Mouse (Mus musculus): ENCODE measurements at regions not wholly inside any gene's neighbourhood (a gene's known extent, or its start where the extent isn't known, plus 50 kb on each side); places are given as distances from the start of the nearest gene placed in this dataset.

- ATAC-seq (ENCODE audit: low read depth) = no peak
- Histone ChIP-seq H3K27ac (ENCODE audit: low read length) (no peak overlapping the region), H3K4me1 (ENCODE audit: control insufficient read depth, low read depth, low read length) (no peaks in the 10 kb centered on the region), H3K4me3 (ENCODE audit: low read depth, low read length) (no peak overlapping the region), H3K9me3 (replicated peaks; ENCODE audit: control insufficient read depth, low read length) (no peaks in the 10 kb centered on the region), H3K36me3 (ENCODE audit: control insufficient read depth, insufficient read depth) (no peaks in the 10 kb centered on the region), H3K27me3 (ENCODE audit: control insufficient read depth, insufficient read depth, low read depth, low read length) (no peaks in the 10 kb centered on the region), H3K4me2 (ENCODE audit: low read depth, low read length) (no peak overlapping the region), H3K9ac (ENCODE audit: low read depth, low read length) (no peak overlapping the region)
- 72% methylated on average over 3 of the region's 3 CpGs for WGBS (ENCODE audit: insufficient replicate concordance)
These were observed 182.4 kb downstream of the Tpra1 start for GRCm38 (mm10) chr6:89084437-89084836.

- WGBS (ENCODE audit: insufficient replicate concordance) = 65% methylated on average over 6 of the region's 6 CpGs
- Histone ChIP-seq H3K4me3 (ENCODE audit: low read depth, low read length) (no peak overlapping the region), H3K27ac (ENCODE audit: low read length) (no peak overlapping the region), H3K4me1 (ENCODE audit: control insufficient read depth, low read depth, low read length) (no peaks in the 10 kb centered on the region), H3K27me3 (ENCODE audit: control insufficient read depth, insufficient read depth, low read depth, low read length) (no peaks in the 10 kb centered on the region), H3K36me3 (ENCODE audit: control insufficient read depth, insufficient read depth) (no peaks in the 10 kb centered on the region), H3K9me3 (replicated peaks; ENCODE audit: control insufficient read depth, low read length) (no peaks in the 10 kb centered on the region), H3K9ac (ENCODE audit: low read depth, low read length) (no peak overlapping the region), H3K4me2 (ENCODE audit: low read depth, low read length) (no peak overlapping the region)
- ATAC-seq (ENCODE audit: low read depth) = no peak
These were observed 183.1 kb downstream of the Tpra1 start for GRCm38 (mm10) chr6:89085151-89085550.

GRCm38 (mm10) chr6:89087620-89088019 lies 185.6 kb downstream of the Tpra1 start:
- no peak for ATAC-seq (ENCODE audit: low read depth)
- H3K27ac ChIP-seq (ENCODE audit: low read length) = no peak overlapping the region
- H3K27me3 ChIP-seq (ENCODE audit: control insufficient read depth, insufficient read depth, low read depth, low read length) = no peaks in the 10 kb centered on the region
- H3K9me3 ChIP-seq (replicated peaks; ENCODE audit: control insufficient read depth, low read length) = no peaks in the 10 kb centered on the region
- H3K4me3 ChIP-seq (ENCODE audit: low read depth, low read length) = no peak overlapping the region
- WGBS (ENCODE audit: insufficient replicate concordance) = 47% methylated on average over 4 of the region's 4 CpGs
- H3K36me3 ChIP-seq (ENCODE audit: control insufficient read depth, insufficient read depth) = no peaks in the 10 kb centered on the region
- no peak overlapping the region for H3K9ac ChIP-seq (ENCODE audit: low read depth, low read length)
- H3K4me1 ChIP-seq (ENCODE audit: control insufficient read depth, low read depth, low read length) = no peaks in the 10 kb centered on the region
- no peak overlapping the region for H3K4me2 ChIP-seq (ENCODE audit: low read depth, low read length)

- no peaks in the 10 kb centered on the region for H3K27me3 ChIP-seq (ENCODE audit: control insufficient read depth, insufficient read depth, low read depth, low read length)
- no peak overlapping the region for H3K27ac ChIP-seq (ENCODE audit: low read length)
- no peak for ATAC-seq (ENCODE audit: low read depth)
- H3K4me1 ChIP-seq (ENCODE audit: control insufficient read depth, low read depth, low read length) = no peaks in the 10 kb centered on the region
- no peaks in the 10 kb centered on the region for H3K9me3 ChIP-seq (replicated peaks; ENCODE audit: control insufficient read depth, low read length)
- WGBS (ENCODE audit: insufficient replicate concordance) = 68% methylated on average over 5 of the region's 5 CpGs
- H3K36me3 ChIP-seq (ENCODE audit: control insufficient read depth, insufficient read depth) = no peaks in the 10 kb centered on the region
- no peak overlapping the region for H3K4me3 ChIP-seq (ENCODE audit: low read depth, low read length)
- H3K9ac ChIP-seq (ENCODE audit: low read depth, low read length) = no peak overlapping the region
- H3K4me2 ChIP-seq (ENCODE audit: low read depth, low read length) = no peak overlapping the region
These were observed 188.0 kb downstream of the Tpra1 start for GRCm38 (mm10) chr6:89090096-89090495.

- Histone ChIP-seq H3K9ac (ENCODE audit: low read depth, low read length) (no peak overlapping the region), H3K36me3 (ENCODE audit: control insufficient read depth, insufficient read depth) (no peaks in the 10 kb centered on the region), H3K4me1 (ENCODE audit: control insufficient read depth, low read depth, low read length) (no peaks in the 10 kb centered on the region), H3K4me2 (ENCODE audit: low read depth, low read length) (no peak overlapping the region), H3K9me3 (replicated peaks; ENCODE audit: control insufficient read depth, low read length) (no peaks in the 10 kb centered on the region), H3K27me3 (ENCODE audit: control insufficient read depth, insufficient read depth, low read depth, low read length) (no peaks in the 10 kb centered on the region), H3K4me3 (ENCODE audit: low read depth, low read length) (no peak overlapping the region), H3K27ac (ENCODE audit: low read length) (no peak overlapping the region)
- WGBS (ENCODE audit: insufficient replicate concordance) = 80% methylated on average over 14 of the region's 14 CpGs
- ATAC-seq (ENCODE audit: low read depth) = no peak
These were observed 193.9 kb downstream of the Tpra1 start for GRCm38 (mm10) chr6:89095911-89096310.

- H3K9ac ChIP-seq (ENCODE audit: low read depth, low read length) = no peak overlapping the region
- no peaks in the 10 kb centered on the region for H3K4me1 ChIP-seq (ENCODE audit: control insufficient read depth, low read depth, low read length)
- no peak for ATAC-seq (ENCODE audit: low read depth)
- H3K4me3 ChIP-seq (ENCODE audit: low read depth, low read length) = no peak overlapping the region
- H3K27me3 ChIP-seq (ENCODE audit: control insufficient read depth, insufficient read depth, low read depth, low read length) = no peaks in the 10 kb centered on the region
- 69% methylated on average over 8 of the region's 8 CpGs for WGBS (ENCODE audit: insufficient replicate concordance)
- H3K36me3 ChIP-seq (ENCODE audit: control insufficient read depth, insufficient read depth) = no peaks in the 10 kb centered on the region
- H3K4me2 ChIP-seq (ENCODE audit: low read depth, low read length) = no peak overlapping the region
- H3K9me3 ChIP-seq (replicated peaks; ENCODE audit: control insufficient read depth, low read length) = no peaks in the 10 kb centered on the region
- H3K27ac ChIP-seq (ENCODE audit: low read length) = no peak overlapping the region
These were observed 195.5 kb downstream of the Tpra1 start for GRCm38 (mm10) chr6:89097531-89097930.

- no peaks in the 10 kb centered on the region for H3K4me1 ChIP-seq (ENCODE audit: control insufficient read depth, low read depth, low read length)
- WGBS (ENCODE audit: insufficient replicate concordance) = 19% methylated on average over 1 of the region's 1 CpGs
- no peaks in the 10 kb centered on the region for H3K27me3 ChIP-seq (ENCODE audit: control insufficient read depth, insufficient read depth, low read depth, low read length)
- no peak overlapping the region for H3K27ac ChIP-seq (ENCODE audit: low read length)
- H3K9ac ChIP-seq (ENCODE audit: low read depth, low read length) = no peak overlapping the region
- ATAC-seq (ENCODE audit: low read depth) = no peak
- H3K9me3 ChIP-seq (replicated peaks; ENCODE audit: control insufficient read depth, low read length) = no peaks in the 10 kb centered on the region
- H3K4me3 ChIP-seq (ENCODE audit: low read depth, low read length) = no peak overlapping the region
- no peaks in the 10 kb centered on the region for H3K36me3 ChIP-seq (ENCODE audit: control insufficient read depth, insufficient read depth)
- H3K4me2 ChIP-seq (ENCODE audit: low read depth, low read length) = no peak overlapping the region
These were observed 217.2 kb downstream of the Tpra1 start for GRCm38 (mm10) chr6:89119241-89119640.

- Histone ChIP-seq H3K9me3 (replicated peaks; ENCODE audit: control insufficient read depth, low read length) (no peaks in the 10 kb centered on the region), H3K9ac (ENCODE audit: low read depth, low read length) (no peak overlapping the region), H3K36me3 (ENCODE audit: control insufficient read depth, insufficient read depth) (no peaks in the 10 kb centered on the region), H3K4me2 (ENCODE audit: low read depth, low read length) (no peak overlapping the region), H3K4me1 (ENCODE audit: control insufficient read depth, low read depth, low read length) (no peaks in the 10 kb centered on the region), H3K27ac (ENCODE audit: low read length) (no peak overlapping the region), H3K27me3 (ENCODE audit: control insufficient read depth, insufficient read depth, low read depth, low read length) (no peaks in the 10 kb centered on the region), H3K4me3 (ENCODE audit: low read depth, low read length) (no peak overlapping the region)
- whole genome bisulfite sequencing (ENCODE audit: insufficient replicate concordance) = 48% methylated on average over 4 of the region's 4 CpGs
- ATAC-seq (ENCODE audit: low read depth) = no peak
These were observed 219.1 kb downstream of the Tpra1 start for GRCm38 (mm10) chr6:89121023-89121745.

GRCm38 (mm10) chr6:89121746-89122070 lies 219.7 kb downstream of the Tpra1 start:
- H3K4me1 ChIP-seq (ENCODE audit: control insufficient read depth, low read depth, low read length) = no peaks in the 10 kb centered on the region
- 49% methylated on average over 3 of the region's 3 CpGs for WGBS (ENCODE audit: insufficient replicate concordance)
- no peak for ATAC-seq (ENCODE audit: low read depth)

More at GRCm38 (mm10) chr6:89121746-89122070, 219.7 kb downstream of the Tpra1 start:
- Histone ChIP-seq H3K36me3 (ENCODE audit: control insufficient read depth, insufficient read depth) (no peaks in the 10 kb centered on the region), H3K4me3 (ENCODE audit: low read depth, low read length) (no peak overlapping the region), H3K27ac (ENCODE audit: low read length) (no peak overlapping the region), H3K27me3 (ENCODE audit: control insufficient read depth, insufficient read depth, low read depth, low read length) (no peaks in the 10 kb centered on the region), H3K9ac (ENCODE audit: low read depth, low read length) (no peak overlapping the region), H3K9me3 (replicated peaks; ENCODE audit: control insufficient read depth, low read length) (no peaks in the 10 kb centered on the region), H3K4me2 (ENCODE audit: low read depth, low read length) (no peak overlapping the region)
